In genomic region chr7:50338226-50338625, GRCm38 (mm10) we compare ENCODE assay signal across 26 mouse cellular contexts.
DNase-seq lines count a peak whose midpoint lies in the region; ATAC-seq and TF ChIP-seq lines count a peak whose summit lies in the region.
"Had no signal": no experiment of that assay in that cellular context is flagged by ENCODE, and none has a peak within 500 bp of the region (broad histone marks: within the 10 kb centered on the region; RNA-seq: fewer than 3 reads in every experiment).

No protein-coding gene starts in this region.

- H3K4me3 ChIP-seq in hindbrain, postnatal 0 days (ENCODE audit: low read length): no peak overlapping the region
- no peak overlapping the region for H3K4me3 ChIP-seq in hindbrain, embryonic 12.5 days
- H3K4me3 ChIP-seq in neural tube, embryonic 15.5 days (replicated peaks): no peak overlapping the region
- H3K4me3 ChIP-seq: embryonic facial prominence, embryonic 12.5 days; embryonic facial prominence, embryonic 15.5 days; forebrain, embryonic 15.5 days; heart, adult 2 months; heart, embryonic 10.5 days; heart, embryonic 13.5 days; hindbrain, embryonic 13.5 days had no signal

- H3K9ac ChIP-seq in hindbrain, postnatal 0 days (replicated peaks; ENCODE audit: low read length): no peak overlapping the region
- no peak overlapping the region for H3K9ac ChIP-seq in hindbrain, embryonic 12.5 days
- no peak overlapping the region for H3K9ac ChIP-seq in neural tube, embryonic 15.5 days (replicated peaks)
- H3K9ac ChIP-seq: embryonic facial prominence, embryonic 12.5 days; embryonic facial prominence, embryonic 15.5 days; forebrain, embryonic 15.5 days; heart, embryonic 13.5 days; hindbrain, embryonic 13.5 days had no signal

- no peaks in the 10 kb centered on the region for H3K4me1 ChIP-seq in hindbrain, postnatal 0 days (ENCODE audit: insufficient read depth, low read length)
- H3K4me1 ChIP-seq in hindbrain, embryonic 12.5 days: no peaks in the 10 kb centered on the region
- no peaks in the 10 kb centered on the region for H3K4me1 ChIP-seq in neural tube, embryonic 15.5 days
- H3K4me1 ChIP-seq: embryonic facial prominence, embryonic 12.5 days; embryonic facial prominence, embryonic 15.5 days; forebrain, embryonic 15.5 days; heart, embryonic 10.5 days; heart, embryonic 13.5 days; hindbrain, embryonic 13.5 days had no signal

- no peaks in the 10 kb centered on the region for H3K36me3 ChIP-seq in hindbrain, postnatal 0 days (ENCODE audit: insufficient read depth, low read length)
- H3K36me3 ChIP-seq in hindbrain, embryonic 12.5 days: no peaks in the 10 kb centered on the region
- no peaks in the 10 kb centered on the region for H3K36me3 ChIP-seq in neural tube, embryonic 15.5 days
- H3K36me3 ChIP-seq: embryonic facial prominence, embryonic 12.5 days; embryonic facial prominence, embryonic 15.5 days; forebrain, embryonic 15.5 days; G1E; heart, embryonic 10.5 days; heart, embryonic 13.5 days; hindbrain, embryonic 13.5 days had no signal

- TF ChIP-seq CTCF in hindbrain, postnatal 0 days (IDR thresholded peaks at IDR 0.05; ENCODE audit: low read depth): no peak

- WGBS in hindbrain, postnatal 0 days: 56% methylated on average over 5 of the region's 5 CpGs
- WGBS in hindbrain, embryonic 12.5 days: 89% methylated on average over 5 of the region's 5 CpGs
- WGBS in neural tube, embryonic 15.5 days: 73% methylated on average over 5 of the region's 5 CpGs

- DNase-seq in cerebellum, postnatal 14 days: peak; percentile 28 to 52
- no peak for DNase-seq in cerebellum, adult 11 months
- DNase-seq in hindbrain, postnatal 0 days (ENCODE audit: low spot score): peak; percentile 53
- peak; percentile 51 for DNase-seq in Muller cell, postnatal 12 days (ENCODE audit: inconsistent ontology term)
- DNase-seq: adrenal gland, adult 8-10 months; adrenal gland, postnatal 25 days; B cell, adult 2 months; cerebellum, adult 11-12 months; cerebellum, adult 8-10 months; gastrocnemius, postnatal 10 days; gastrocnemius, postnatal 36 days; heart, adult 2 months; heart, postnatal 14 days; heart, postnatal 4 days; kidney, adult 2 months had no signal

- ATAC-seq in hindbrain, postnatal 0 days: no peak
- ATAC-seq in hindbrain, embryonic 12.5 days (ENCODE audit: low FRiP score): no peak
- ATAC-seq in neural tube, embryonic 15.5 days (ENCODE audit: low FRiP score): no peak
- ATAC-seq: forebrain, embryonic 15.5 days; intestine, postnatal 0 days had no signal

- H3K9me3 ChIP-seq in hindbrain, postnatal 0 days (ENCODE audit: low read length): no peaks in the 10 kb centered on the region
- no peaks in the 10 kb centered on the region for H3K9me3 ChIP-seq in hindbrain, embryonic 12.5 days (replicated peaks)
- H3K9me3 ChIP-seq in neural tube, embryonic 15.5 days (replicated peaks): no peaks in the 10 kb centered on the region
- H3K9me3 ChIP-seq: embryonic facial prominence, embryonic 12.5 days; embryonic facial prominence, embryonic 15.5 days; forebrain, embryonic 15.5 days; heart, embryonic 10.5 days; heart, embryonic 13.5 days; hindbrain, embryonic 13.5 days had no signal

- H3K27me3 ChIP-seq in hindbrain, postnatal 0 days (ENCODE audit: insufficient read depth, low read length): no peaks in the 10 kb centered on the region
- H3K27me3 ChIP-seq in hindbrain, embryonic 12.5 days: no peaks in the 10 kb centered on the region
- no peaks in the 10 kb centered on the region for H3K27me3 ChIP-seq in neural tube, embryonic 15.5 days (replicated peaks)
- H3K27me3 ChIP-seq: CH12.LX; embryonic facial prominence, embryonic 12.5 days; embryonic facial prominence, embryonic 15.5 days; forebrain, embryonic 15.5 days; heart, embryonic 13.5 days; hindbrain, embryonic 13.5 days had no signal

- no peak overlapping the region for H3K27ac ChIP-seq in hindbrain, postnatal 0 days
- H3K27ac ChIP-seq in hindbrain, embryonic 12.5 days: no peak overlapping the region
- H3K27ac ChIP-seq in neural tube, embryonic 15.5 days (replicated peaks): no peak overlapping the region
- H3K27ac ChIP-seq: embryonic facial prominence, embryonic 12.5 days; embryonic facial prominence, embryonic 15.5 days; forebrain, embryonic 15.5 days; heart, adult 2 months; heart, embryonic 10.5 days; heart, embryonic 13.5 days; hindbrain, embryonic 13.5 days had no signal

- no peak overlapping the region for H3K4me2 ChIP-seq in hindbrain, postnatal 0 days (ENCODE audit: low read depth, low read length)
- no peak overlapping the region for H3K4me2 ChIP-seq in hindbrain, embryonic 12.5 days (replicated peaks)
- no peak overlapping the region for H3K4me2 ChIP-seq in neural tube, embryonic 15.5 days
- H3K4me2 ChIP-seq: embryonic facial prominence, embryonic 12.5 days; embryonic facial prominence, embryonic 15.5 days; forebrain, embryonic 15.5 days; heart, embryonic 13.5 days; hindbrain, embryonic 13.5 days had no signal
